Mouse (Mus musculus) frontal cortex, postnatal 25 days (tissue): ENCODE data around the gene Thap12.

Experiments
- DNase-seq, 2 experiments: peaks; one replicate each; pipeline ENCODE4 v3.0.0; 2022; ENCODE audit warnings: low spot score in 2 of 2

The Thap12 gene

DNA sequence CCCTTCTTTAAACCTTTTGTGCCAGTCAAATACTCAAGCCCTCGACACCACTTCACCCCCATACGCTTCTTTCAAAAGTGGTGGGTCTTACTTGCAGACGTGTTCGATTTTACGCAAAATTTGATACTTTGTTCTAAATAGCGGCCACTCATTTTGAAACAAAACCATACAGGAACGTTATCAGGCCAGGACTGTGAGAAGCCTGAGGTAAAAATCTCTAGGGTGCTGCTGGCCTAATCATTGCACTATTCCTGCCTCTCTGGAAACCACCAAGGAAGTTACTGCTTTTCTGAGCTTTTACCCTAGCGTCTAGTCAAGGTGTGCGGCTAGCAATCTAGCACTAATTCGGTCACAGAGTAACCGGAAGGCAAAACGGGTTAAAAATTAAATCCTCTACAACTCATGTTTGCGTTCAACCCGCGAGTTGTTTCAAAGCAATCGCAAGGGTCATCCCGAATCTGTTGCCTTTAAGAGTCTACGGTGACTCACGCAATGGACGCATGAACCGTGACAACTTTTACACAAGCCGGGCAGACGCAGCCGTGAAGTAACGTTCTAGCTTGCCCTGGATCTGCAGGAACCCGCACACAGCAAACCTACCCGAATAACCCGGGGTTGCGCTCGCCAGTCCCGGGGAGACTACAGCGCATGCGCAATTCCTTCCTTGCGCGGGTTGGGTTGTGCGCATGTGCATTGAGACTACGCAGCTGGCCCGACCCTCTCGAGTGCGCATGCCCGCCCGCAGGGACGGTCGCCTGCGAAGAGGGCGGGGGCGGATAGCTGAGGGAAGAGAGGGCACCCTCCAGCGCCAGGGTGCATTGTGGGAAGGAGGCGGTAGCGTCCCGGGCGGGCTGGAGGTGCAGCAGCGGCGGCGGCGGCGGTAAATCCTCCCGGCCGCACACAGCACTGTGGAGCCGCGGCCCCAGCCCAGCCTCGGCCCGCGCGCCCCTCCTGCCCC lies at the start of gene Thap12:
TSS of gene Thap12 (plus strand) at position 821 of the 958 bp plus-strand sequence.
- peak; percentile 95 to 99 for DNase-seq

DNA sequence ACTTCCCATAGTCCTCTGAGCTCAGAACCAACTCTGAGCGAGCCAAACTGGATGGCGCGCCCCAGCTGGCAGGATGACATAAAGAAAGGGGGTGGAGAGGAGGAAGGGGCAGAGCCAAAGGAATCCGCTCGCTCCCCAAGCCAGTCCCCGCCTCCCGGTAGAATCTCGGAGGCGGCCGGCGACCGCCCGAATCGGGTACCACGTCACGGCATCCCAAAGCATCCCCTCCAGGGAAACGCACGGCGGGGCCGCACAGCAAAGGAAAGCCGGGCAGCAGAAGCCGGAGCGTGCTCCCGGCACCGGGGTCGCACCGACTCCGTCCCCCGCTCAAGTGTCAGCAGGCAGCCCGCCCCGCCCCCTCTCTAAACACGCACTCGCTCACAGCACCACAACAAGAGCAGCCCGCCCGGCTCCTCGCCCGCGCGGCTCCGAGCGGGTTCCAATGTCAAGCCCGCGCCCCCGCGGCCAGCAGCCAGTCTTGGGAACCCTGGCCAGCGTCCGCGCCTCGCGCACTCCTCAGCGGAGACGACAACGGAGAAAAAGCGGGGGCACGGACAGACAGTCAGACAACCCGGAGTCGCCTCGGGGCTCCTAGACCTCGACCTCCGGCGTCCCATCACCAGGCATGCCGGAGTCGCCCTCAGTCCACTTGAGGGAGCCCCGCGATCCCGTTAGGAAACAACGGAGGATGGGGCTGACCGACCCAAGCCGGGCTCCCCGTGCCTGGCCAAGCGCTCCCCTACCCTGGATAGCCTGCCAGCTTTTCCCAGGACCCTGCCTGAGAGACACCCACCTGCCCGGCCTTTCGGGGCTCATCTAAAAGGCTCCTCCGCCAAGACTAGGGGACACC lies 47.0 kb upstream of the Thap12 start:
- peak; percentile 51 to 71 for DNase-seq

DNA sequence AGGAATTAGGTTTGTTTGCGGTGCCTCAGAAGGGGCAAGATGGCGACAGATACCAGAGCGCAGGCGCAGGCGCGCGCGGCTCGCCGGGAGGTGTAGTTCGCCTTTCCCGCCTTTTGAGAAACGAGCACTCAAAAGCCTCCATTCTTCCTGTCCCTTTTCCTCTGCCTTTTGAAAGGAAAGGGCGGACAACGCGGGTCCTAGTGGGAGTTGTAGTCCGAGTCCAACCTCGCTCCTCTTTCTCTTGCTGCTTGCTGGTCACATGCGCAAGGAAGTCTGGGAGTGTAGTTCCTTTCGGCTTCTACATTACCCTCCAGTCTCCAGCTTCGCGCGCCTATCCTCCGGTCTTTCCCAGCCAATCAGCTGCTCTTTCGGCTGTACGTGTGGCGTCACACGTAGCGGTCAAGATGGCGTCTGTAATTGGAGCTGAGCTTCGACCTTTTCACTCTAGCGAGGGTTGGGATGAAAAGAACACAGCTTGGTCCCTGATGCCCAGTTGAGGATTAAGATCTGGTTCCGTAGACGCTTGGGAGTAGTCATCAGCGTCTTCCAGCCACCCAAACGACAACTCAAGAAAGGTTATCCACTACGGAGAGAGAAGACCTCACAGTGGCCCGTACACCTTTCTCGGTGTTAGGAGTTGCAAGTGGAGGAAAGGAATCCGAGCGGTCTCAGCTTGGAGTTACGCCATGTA lies 46.2 kb upstream of the Thap12 start, which contains the start of gene Emsy:
TSS of gene Emsy (minus strand) at position 253 of the 691 bp plus-strand sequence.
- DNase-seq, result peak; percentile 89

DNA sequence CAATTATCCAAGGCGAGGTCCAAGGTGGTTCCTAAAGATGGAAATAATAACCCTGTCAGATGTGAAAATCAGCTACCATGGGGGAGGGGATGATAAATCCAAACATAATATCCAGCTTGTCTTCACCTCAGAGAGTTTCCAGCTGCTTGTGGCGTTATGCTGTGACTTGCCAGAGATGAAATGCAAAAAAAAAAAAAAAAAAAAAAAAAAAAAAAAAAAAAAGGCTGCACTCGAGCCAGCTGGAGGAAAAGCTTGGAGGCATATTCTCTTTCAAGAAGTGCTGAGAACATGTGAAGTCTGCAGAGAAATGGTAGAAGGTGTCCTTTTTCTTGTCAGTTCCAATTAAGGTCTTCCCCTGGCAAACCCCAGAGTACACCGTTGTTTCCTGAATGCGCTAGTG lies 37.7 kb upstream of the Thap12 start:
- no peak for DNase-seq

DNA sequence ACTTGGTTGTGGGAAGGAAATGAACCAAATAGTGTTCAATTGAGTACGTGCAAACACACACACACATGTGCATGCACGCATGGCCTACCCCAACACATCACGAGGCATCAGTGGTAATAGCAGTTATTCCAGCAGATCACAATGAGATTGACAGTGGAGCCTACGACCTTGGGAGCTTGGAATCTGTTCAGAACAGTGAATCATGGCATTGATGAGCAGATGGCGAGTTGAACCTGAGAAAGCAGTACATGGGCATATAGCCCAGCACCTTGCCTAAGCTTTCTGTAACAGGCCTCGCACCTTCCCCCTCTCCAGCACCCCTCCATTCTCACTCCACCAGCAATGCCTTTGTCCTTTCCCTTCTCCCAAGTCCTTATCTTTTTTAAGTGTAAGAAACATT lies 37.2 kb upstream of the Thap12 start:
- DNase-seq, result no peak

DNA sequence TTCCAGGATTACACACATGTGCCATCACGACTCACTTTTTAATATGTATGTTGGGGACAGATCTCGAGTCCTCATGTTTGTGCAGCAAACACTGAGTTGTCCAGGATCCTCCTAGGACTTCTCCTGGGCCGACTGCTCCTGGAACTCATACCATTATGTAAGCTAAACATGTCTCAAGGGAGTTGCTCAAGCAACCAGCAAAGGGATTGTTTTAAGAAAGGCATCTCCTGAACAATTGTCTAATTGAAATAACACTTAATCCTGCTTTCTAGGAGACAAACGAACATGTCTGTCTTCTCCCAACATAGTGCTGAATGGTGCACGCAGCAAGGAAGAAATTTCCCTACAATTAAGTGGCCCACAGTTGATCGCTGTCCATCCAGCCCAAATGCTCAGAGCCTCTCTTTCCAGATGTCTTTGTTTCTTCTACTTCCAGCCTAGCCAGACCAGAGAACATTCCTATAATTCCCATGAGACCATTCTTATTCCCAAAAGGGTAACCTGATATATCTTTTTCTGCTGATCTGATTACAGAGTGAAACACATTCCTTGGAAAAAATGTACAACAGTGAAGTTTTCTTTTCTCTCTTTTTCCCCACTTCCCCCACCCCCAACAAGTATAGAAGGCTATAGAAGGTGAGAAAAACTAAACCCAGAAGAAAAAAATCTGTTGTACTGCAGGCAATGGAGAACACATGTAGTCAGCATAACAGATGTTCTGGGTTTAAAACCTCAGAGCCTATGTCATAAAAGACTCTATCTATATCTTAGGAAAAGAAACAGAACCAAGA lies 34.8 kb upstream of the Thap12 start:
- no peak for DNase-seq

DNA sequence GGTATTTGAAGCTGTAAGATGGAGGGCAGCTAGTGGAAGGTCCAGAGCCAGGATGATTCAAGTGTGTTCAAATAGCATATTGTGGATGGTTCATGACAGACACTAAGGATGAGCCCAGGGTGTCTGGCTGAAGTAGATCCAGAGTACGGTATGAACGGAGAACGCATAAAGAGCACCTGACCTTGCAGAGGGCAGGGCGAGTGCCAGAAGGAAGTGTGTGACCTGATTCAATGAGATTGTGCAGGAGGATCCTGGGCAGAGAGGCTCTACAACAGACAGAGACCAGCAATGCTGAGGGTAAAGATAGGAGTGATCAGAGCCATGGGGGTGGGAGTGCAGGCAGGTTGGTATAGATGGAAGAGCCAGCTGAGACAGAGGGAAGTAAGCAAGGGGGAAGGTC lies 32.1 kb upstream of the Thap12 start:
- DNase-seq, result no peak

DNA sequence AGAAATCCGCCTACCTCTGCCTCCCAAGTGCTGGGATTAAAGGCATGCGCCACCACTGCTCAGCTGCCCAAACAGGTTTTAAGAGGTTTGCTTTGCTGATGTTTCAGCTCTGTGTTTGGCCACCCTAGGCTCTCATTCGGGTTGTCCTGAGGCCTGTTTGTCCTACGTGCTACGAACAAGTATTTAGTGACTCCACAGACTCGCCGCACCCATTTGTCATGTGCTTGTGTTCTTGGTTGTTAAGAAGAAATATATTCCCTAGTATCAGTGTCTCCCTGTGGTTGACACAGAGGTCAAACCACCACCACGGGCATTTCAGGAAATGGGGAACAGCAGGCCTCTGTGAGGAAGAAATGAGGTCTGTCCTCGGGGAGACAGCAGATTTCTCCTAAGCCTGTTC lies 31.5 kb upstream of the Thap12 start:
- DNase-seq, result no peak

DNA sequence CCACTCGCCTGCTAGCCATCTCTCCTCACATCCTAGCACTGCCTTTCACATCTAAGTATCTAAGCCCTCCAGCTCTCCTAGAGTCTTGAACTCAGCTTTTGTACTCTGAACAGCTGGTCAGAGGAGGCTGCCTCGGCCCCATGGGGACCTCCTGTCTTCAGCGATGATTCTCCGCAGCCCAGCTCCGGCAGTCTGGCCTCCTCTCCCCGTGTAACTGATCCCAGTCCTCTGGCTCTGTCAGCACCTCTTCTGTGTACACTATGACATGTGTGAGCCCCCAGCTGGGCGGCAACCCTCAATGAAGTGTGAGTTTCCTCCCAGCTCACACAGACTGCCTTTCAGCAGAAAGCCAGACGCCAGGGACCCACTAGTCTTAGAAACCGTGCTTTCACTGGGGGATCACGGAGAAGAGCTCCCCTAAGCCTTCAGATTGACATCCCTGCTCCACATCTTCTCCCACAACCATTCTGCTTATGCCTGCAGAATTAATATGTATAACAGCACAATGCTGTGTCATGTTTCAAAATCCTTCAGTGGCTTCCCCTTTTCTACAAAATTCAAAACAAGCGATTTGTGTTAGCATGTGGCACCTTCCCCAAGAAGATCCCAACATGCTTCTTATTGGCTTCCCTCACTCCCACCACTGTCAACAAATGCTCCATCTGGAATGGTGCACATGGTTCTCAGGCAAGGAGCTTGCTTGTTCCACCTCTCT lies 30.5 kb upstream of the Thap12 start:
- no peak for DNase-seq

DNA sequence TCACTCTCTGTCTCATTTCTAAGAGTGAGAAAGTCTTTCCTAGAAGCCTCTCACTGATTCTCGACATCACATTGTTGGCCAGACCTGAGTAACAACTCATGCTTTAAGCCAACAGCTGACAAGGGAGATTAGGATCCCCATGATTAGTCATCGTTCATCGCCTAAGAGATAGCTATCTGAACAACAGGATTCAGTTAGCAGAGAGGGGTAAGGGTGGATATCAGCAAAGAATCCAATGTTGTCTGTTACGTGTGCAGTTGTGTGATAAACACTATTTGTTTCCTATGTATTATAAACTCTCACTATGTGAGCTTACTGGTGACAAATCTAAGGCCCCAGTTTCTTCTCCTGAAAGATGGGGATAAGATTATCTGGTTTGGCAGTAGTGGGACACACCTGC lies 28.6 kb upstream of the Thap12 start:
- no peak for DNase-seq

DNA sequence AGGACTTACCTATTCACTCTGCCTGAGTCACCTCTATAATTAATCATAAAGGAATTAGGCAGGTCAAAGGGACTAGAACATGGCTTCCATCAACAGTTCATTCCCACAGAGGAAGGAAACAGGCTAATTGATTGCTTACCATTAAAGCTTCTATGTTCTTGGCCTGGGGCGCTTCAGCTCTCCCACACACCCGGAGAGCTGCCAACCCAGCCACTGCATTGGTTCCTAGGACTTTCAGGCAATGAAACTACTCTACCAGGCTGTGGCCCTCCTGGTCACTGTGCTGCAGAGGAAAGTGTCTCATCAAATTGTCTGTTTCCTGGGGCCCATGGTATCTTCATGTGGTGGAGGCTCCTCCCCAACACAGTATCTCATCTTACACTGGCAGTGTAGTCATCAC lies 25.4 kb upstream of the Thap12 start:
- DNase-seq, result no peak

DNA sequence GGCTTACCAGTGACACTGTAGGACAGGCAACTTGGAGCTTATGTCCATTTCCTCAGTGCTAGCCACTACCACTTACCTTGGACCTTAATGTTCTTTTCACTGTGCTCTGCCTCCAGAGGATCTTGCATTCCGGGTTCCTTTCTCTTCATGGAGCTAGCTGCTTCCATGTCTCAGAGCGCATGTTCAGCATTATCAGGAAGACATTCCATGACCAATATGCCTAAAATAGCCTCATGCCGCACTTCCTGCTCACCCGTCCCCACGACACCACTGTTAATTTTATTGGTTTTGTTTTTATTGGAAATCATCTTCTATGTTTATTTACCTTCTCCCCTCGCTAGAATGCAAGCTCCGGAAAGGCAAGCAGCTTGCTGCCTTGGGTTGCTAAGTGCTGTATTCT lies 24.5 kb upstream of the Thap12 start:
- no peak for DNase-seq

DNA sequence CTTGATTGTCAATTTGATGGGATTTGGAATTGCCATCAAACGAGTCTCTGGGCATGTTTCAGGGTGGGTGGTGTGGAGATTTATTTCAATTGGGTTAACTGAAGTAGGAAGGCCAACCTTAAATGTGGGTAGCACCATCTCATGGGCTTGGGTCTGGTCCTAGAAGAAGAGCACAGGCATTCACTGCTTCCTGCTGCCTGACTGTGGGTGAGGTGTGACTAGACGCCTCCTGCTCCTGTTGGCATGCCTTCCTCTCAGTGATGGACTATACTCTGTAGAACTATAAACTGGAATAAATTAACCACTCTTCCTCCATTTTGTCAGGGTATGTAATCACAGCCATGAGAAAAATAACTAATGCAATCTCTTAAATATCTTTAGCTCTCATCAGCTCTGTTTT lies 22.2 kb upstream of the Thap12 start:
- no peak for DNase-seq

DNA sequence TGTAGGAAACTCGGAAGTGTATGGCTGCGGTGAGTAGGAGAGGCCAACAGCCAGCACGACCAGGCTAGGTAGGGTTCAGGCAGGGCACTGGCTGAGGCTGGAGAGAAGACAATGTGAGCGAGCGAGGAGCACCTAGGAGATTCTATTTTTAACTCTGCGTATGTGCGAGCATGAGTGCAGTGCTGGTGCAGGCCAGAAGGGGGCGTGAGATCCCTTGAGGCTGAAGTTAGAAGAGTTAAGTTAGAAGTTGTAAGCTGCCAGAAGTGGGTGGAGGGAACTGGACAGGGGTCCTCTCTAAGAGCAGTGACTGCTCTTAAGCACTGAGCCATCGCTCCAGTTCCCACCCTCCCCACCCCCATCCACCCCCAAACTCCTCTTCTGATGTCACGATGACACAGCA lies 20.1 kb upstream of the Thap12 start:
- DNase-seq, result no peak

DNA sequence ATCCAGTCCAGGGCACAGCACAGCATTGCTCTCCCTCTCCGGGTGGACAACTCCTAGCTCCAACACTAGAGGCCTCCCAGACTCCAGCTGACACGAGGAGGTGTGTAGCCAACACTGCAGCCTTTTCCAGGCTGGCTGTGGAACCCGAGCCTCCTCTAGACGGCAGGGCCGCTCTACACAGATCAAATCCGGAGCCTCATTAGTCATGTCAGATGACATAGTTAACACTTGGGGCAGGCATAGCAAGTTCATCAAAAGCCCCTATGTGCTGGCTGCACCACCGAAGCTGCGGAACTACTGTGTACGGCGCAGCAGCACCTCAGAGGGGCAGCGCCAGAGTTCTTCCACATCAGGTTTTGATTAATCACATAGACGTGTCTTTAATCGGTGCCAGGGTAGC lies 17.0 kb upstream of the Thap12 start:
- DNase-seq, result no peak

DNA sequence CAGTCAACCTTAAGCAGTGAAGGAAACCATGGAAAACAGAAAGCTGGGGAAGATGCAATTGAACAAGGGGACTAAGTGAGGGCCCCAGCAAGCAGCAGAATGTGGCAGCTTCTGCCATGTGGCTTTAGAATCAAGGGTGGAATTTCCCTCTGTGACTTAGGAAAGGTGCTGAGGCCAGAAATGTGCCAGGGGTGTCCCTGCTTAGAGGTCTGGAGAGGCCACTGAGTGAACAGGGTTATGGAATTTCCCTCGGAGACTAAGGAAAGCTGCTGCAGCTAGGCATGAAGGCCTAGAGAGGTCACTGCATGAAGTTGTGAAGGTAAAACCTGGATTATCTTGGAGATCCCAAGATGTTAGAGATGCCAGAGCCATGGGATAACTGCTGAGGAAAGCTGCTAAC lies 12.8 kb upstream of the Thap12 start:
- DNase-seq, result no peak

DNA sequence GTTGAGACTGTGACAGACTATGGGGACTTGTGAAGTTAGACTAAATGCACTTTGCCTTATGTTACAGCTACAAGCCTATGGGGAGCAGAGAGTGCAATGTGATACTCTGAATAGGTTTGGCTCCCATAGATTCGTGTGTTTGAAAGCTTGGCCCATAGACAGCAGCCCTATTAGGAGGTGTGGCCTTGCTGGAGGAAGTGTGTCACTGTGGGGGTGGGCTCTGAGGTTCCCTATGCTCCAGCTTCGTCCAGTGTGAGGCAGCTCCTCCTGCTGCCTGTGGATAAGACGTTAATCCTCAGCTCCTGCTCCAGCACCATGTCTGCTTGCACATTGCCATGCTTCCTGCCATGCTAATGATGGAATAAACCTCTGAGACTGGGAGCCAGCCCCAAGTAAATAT lies 12.1 kb upstream of the Thap12 start:
- DNase-seq, result no peak

DNA sequence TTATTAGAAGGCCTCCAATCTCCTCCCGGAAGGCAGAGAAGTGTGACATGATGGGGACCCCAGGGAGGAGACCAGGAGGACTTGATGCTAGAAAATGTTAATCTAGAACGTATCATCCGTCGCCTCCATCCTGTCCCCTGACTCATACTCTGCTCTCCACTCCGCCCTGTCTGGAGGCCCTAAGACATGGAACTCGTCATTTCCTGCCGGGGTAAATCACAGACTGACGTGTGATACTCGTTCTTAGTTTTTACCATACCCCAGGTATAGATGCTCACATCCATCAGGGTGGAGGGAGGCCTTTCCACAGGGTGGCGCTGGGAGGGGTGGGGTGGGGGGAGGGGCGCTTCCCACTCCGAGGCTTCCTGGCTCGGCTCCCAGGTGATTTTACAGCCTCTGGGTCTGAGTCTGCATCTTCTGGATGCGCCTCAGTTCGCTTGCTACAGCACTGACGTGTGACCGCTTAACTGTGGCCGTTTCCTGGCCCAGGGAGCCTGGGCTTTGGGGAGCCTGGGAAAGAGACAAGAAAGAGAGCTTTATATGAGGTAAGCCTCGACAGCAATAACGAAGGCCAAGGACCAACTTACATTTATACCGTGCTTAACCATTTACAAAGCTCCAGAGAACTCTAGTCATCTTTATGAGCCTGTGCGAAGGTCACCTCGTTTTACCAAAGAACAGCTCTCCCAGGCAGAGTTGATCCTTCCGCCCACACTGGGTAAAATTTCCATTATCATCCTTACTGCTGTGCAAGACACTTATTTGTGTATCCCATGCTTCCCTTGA lies 9.9 kb upstream of the Thap12 start:
- DNase-seq, result no peak

DNA sequence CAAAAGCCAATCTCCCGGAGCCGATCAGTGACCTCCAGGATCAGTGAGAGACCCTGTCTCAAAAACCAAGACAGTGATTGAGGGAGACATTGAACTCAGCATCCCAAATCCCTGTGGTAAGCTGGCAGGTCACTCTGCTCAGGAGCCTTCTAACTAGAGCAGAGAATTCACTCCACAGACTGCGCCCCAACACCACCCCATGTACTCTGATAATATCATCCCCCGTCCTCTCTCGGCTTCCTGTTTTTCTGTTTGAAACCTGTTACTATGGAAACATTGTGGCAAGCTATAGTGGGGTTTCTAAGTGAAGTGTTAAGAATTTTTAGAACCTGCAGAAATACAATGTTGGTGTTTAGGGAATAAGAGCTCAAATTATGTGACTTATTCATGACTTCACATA lies 8.9 kb upstream of the Thap12 start:
- DNase-seq, result no peak

DNA sequence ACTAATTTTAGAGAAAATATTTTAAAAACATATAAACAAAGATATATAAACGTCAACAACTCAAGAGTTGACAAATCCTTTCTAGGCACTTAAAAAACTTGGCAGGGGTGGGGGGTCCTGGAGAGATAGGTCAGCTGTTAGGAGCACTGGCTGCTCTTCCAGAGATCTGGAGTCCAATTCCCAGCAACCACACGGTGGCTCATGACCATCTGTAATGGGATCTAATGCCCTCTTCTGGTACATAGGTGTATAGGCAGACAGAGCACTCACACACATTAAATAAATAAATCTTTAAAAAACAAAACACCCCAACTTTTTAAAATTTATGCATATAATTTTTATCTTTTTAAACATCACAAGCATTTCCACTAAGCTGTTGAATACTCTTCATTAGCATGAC lies 5.4 kb upstream of the Thap12 start:
- no peak for DNase-seq
